Mouse (Mus musculus) limb, embryonic 15.5 days (tissue): ENCODE measurements at regions not wholly inside any gene's neighbourhood (a gene's known extent, or its start where the extent isn't known, plus 50 kb on each side); places are given as distances from the start of the nearest gene placed in this dataset.
A peak's percentile ranks its signal among the peaks of the same experiment; 100 is the strongest.

Source experiments
- ATAC-seq: fragments of 200-750 bp; cut with Nextera tagmentation; 2 replicates; pipeline ENCODE4 v1.8.0; 2017; ENCODE audit warnings: low read depth, moderate TSS enrichment; ENCODE audit not compliant: insufficient number of reproducible peaks, low FRiP score, low TSS enrichment
- H3K27ac ChIP-seq: fragments of 300-500 bp; sonication (generic); 2 replicates; pipeline ENCODE4 v1.5.1; 2015; ENCODE audit warnings: moderate library complexity, mild to moderate bottlenecking, inconsistent platforms
- H3K27me3 ChIP-seq: fragments of 300-500 bp; sonication (generic); 2 replicates; pipeline ENCODE4 v1.6.1; 2015; ENCODE audit warnings: inconsistent platforms
- H3K36me3 ChIP-seq: fragments of 300-500 bp; sonication (generic); 2 replicates; pipeline ENCODE4 v1.6.1; 2015; ENCODE audit warnings: inconsistent platforms
- H3K4me1 ChIP-seq: fragments of 300-500 bp; sonication (generic); 2 replicates; pipeline ENCODE4 v1.6.1; 2015; ENCODE audit warnings: inconsistent platforms
- H3K4me2 ChIP-seq: fragments of 300-500 bp; sonication (generic); 2 replicates; pipeline ENCODE4 v1.6.1; 2015; ENCODE audit warnings: mild to moderate bottlenecking, inconsistent platforms
- H3K4me3 ChIP-seq: fragments of 300-500 bp; sonication (generic); 2 replicates; pipeline ENCODE4 v1.5.1; 2015; ENCODE audit warnings: mild to moderate bottlenecking, inconsistent platforms
- H3K9ac ChIP-seq: fragments of 300-500 bp; sonication (generic); 2 replicates; pipeline ENCODE4 v1.6.1; 2015; ENCODE audit warnings: inconsistent platforms
- H3K9me3 ChIP-seq: fragments of 300-500 bp; sonication (generic); 2 replicates; pipeline ENCODE4 v1.6.1; 2016; ENCODE audit warnings: inconsistent platforms
- WGBS: fragments of 180-500 bp; shearing (Covaris S2); methylation state at CpG from one replicate; pipeline ENCODE4 v1.1.7; 2015; 5-methylcytosine and 5-hydroxymethylcytosine counted together

DNA sequence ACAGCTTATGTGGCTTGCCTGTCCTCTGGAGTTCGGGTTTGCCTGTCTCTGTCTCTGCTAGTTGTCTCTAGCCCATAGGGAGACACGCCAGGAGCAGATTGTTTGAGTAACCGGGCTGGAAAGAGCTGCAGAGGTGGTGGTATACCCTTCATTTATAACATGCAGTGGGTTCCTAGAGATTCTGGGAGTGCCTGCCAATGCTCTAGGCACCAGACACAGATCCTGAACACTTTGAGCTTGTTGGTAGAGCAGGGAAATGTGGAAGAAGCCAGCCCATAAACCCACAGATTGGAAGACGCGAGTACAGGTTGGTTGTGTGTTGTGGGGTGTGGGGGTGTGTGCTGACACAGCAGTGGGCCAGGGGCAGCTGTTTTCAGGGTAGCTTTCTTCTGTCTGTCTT lies 255.9 kb downstream of the Diras2 start:
- Histone ChIP-seq H3K4me3 (no peak overlapping the region), H3K27me3 (no peaks in the 10 kb centered on the region), H3K9me3 (no peaks in the 10 kb centered on the region), H3K36me3 (no peaks in the 10 kb centered on the region), H3K9ac (no peak overlapping the region), H3K4me2 (no peak overlapping the region), H3K27ac (no peak overlapping the region), H3K4me1 (no peaks in the 10 kb centered on the region)
- no peak for ATAC-seq
- WGBS: 79% methylated on average over 5 of the region's 5 CpGs

DNA sequence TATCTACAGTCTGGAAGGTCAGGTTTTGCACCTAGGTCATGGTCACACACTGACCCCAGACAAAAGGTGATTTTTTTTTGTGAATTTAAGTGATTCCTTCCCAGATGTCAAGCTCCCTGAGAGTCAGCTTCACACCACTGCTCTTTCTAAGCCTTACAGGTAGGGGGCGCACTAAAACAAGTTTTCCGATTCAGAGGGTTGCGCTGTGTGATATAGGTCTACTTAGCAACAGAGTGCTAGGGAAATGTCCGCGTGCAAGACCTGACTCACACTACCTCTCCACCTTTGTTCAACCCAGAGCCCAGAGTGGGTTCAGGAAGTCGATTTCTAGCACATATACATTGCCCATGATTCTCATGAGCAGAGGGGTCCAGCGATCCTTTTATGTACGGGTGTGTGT lies 255.4 kb downstream of the Diras2 start:
- Histone ChIP-seq H3K4me2 (no peak overlapping the region), H3K27me3 (no peaks in the 10 kb centered on the region), H3K9me3 (no peaks in the 10 kb centered on the region), H3K4me3 (no peak overlapping the region), H3K36me3 (no peaks in the 10 kb centered on the region), H3K9ac (no peak overlapping the region), H3K27ac (no peak overlapping the region), H3K4me1 (no peaks in the 10 kb centered on the region)
- 11% methylated on average over 8 of the region's 8 CpGs for WGBS
- ATAC-seq: peak; percentile 44; the same call in 1 of the 2 replicates

DNA sequence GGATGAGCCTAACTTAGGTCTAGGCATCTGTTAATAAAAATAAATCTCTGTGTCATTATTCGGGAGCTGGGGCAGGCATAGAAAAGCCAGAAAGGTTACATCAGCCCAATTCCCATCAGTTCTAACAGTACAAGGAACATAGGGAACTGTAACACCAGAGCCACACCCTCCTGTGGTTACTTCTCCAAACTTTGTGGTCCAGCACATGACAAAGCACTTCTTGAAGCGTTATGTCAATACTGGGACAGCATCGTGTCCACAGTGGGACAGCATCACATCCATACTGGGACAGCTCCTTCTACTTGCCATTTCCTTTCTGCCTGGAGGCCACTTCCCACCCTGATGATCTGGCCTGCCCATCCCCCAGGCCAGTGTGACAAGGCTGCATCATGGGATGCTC lies 253.9 kb downstream of the Diras2 start:
- 86% methylated on average over 3 of the region's 3 CpGs for WGBS
- Histone ChIP-seq H3K9me3 (no peaks in the 10 kb centered on the region), H3K27ac (no peak overlapping the region), H3K36me3 (no peaks in the 10 kb centered on the region), H3K4me1 (no peaks in the 10 kb centered on the region), H3K4me2 (no peak overlapping the region), H3K9ac (no peak overlapping the region), H3K27me3 (no peaks in the 10 kb centered on the region), H3K4me3 (no peak overlapping the region)
- ATAC-seq: no peak

DNA sequence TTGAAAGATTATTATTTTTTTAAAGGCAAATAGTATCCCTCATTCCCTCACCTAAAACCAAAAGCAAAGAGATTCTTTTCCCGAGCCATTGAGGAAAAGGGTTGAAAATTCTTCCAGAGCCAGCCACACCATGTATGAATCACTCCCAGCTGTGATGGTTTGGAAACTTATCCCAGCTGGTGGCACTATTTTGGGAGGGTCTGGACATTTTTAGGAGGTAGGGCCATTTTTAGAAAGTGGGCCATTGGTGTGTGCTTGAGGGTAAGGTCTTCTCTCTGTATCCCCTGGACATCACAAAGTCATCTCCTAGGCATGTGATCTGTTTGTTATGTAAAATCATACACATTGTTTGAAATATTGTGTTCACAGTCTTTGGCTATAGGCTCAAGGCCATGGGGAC lies 252.2 kb downstream of the Diras2 start:
- H3K4me3 ChIP-seq: no peak overlapping the region
- WGBS: 62% methylated on average over 1 of the region's 1 CpGs

DNA sequence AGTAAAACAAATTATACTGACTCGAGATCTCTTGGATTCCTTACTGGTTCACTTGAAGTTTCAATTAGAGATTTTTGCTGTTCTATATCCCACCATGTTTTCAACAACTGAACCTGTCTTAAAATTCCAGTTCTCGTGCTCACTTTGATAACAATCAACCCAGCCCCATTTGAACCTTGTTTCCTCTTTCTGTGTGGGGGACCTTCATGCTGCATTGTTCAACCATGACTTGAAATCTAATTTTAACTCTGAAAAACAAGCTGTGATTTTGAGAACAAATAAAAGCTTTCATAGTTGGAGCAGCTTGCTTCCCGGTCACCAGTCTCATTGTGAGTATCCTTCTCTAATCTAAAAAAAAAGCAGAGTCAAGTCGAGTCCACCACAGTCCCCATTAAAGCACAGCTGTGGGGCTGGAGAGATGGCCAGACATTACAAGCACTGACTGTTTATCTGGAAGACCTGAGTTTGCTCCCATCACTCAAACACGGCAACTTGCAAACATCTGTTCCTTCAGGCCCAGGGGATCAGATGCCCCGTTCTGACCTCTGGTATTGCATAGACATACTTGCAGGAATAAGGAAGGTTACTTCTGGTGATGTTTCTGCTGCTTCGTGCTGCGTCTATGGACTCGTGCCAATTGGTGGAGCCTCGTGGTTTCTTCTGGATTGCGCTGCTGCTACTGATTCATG lies 251.7 kb downstream of the Diras2 start:
- Histone ChIP-seq H3K9me3 (no peaks in the 10 kb centered on the region), H3K4me1 (no peaks in the 10 kb centered on the region), H3K27ac (no peak overlapping the region), H3K27me3 (no peaks in the 10 kb centered on the region), H3K4me3 (no peak overlapping the region), H3K36me3 (no peaks in the 10 kb centered on the region), H3K4me2 (no peak overlapping the region), H3K9ac (no peak overlapping the region)
- WGBS: 73% methylated on average over 11 of the region's 11 CpGs
- ATAC-seq: no peak

More for the DNA sequence above, 252.2 kb downstream of the Diras2 start:
- H3K36me3 ChIP-seq: no peaks in the 10 kb centered on the region
- H3K9ac ChIP-seq: no peak overlapping the region
- H3K27ac ChIP-seq: no peak overlapping the region
- no peaks in the 10 kb centered on the region for H3K9me3 ChIP-seq
- no peaks in the 10 kb centered on the region for H3K27me3 ChIP-seq
- no peak overlapping the region for H3K4me2 ChIP-seq
- no peaks in the 10 kb centered on the region for H3K4me1 ChIP-seq
- ATAC-seq: no peak

DNA sequence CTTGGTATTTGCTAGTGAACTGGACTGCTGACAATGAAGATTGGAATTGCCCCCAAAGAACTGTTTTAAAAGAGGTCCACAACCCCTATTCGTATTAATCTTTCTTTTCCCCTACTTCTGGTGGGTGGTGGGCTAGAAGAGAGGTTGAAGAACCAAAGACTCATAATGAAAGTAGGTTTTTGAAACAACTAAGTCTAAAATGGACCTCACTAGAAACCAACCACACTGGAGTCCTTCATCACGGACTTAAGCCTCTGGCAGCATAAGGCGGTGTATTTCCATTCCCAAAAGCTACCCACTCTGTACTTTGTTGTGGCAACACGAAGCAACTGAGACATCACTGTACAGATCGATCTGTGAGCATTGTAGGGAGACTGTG lies 251.1 kb downstream of the Diras2 start:
- no peak overlapping the region for H3K4me3 ChIP-seq
- H3K27ac ChIP-seq: no peak overlapping the region
- no peak overlapping the region for H3K4me2 ChIP-seq
- H3K4me1 ChIP-seq: no peaks in the 10 kb centered on the region
- H3K27me3 ChIP-seq: no peaks in the 10 kb centered on the region
- H3K36me3 ChIP-seq: no peaks in the 10 kb centered on the region
- ATAC-seq: no peak
- H3K9ac ChIP-seq: no peak overlapping the region
- no peaks in the 10 kb centered on the region for H3K9me3 ChIP-seq
- WGBS: 87% methylated on average over 5 of the region's 5 CpGs

DNA sequence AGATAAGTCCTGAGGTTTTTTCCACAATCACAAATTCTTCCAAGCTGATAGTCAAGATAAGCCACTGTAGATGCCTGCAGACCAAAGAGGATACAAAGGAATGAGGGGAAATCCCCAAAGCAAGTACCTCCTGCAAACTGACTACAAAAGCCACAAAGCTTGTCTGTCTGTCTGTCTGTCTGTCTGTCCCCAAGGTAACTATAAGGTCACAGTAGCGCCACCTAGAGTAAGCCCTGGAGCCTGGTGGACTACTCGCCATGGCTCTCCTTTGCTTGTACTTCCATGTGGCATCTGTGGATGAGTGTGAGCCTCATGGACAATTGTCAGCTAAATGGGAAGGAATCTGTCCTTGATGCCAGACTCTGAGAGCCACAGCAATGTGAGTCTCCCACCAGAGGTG lies 249.8 kb downstream of the Diras2 start:
- H3K4me2 ChIP-seq: no peak overlapping the region
- no peaks in the 10 kb centered on the region for H3K9me3 ChIP-seq
- no peak overlapping the region for H3K27ac ChIP-seq
- H3K27me3 ChIP-seq: no peaks in the 10 kb centered on the region
- H3K4me3 ChIP-seq: no peak overlapping the region
- ATAC-seq: no peak
- H3K4me1 ChIP-seq: no peaks in the 10 kb centered on the region
- H3K9ac ChIP-seq: no peak overlapping the region
- no peaks in the 10 kb centered on the region for H3K36me3 ChIP-seq
- 83% methylated on average over 2 of the region's 2 CpGs for WGBS

DNA sequence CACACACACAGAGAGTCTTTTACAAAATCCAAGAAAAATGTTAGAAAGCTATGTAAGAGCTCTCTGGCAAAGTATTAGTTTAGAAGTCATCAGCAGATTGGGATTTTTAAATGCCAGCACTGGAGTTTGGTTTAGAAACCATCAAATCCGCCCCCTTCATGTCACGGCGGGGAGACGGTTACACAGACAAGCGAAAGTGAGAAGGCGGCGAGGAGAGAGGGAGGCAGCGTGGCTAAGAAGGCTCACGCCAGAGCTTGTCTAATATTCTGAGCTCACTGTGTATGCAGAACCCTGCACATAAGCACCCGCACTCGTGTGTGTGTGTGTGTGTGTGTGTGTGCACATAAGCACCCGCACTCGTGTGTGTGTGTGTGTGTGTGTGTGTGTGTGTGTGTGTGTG lies 248.6 kb downstream of the Diras2 start:
- Histone ChIP-seq H3K36me3 (no peaks in the 10 kb centered on the region), H3K4me3 (no peak overlapping the region), H3K9ac (no peak overlapping the region), H3K27ac (no peak overlapping the region), H3K4me1 (no peaks in the 10 kb centered on the region), H3K4me2 (no peak overlapping the region), H3K9me3 (no peaks in the 10 kb centered on the region), H3K27me3 (no peaks in the 10 kb centered on the region)
- 63% methylated on average over 11 of the region's 13 CpGs for WGBS
- ATAC-seq: no peak

DNA sequence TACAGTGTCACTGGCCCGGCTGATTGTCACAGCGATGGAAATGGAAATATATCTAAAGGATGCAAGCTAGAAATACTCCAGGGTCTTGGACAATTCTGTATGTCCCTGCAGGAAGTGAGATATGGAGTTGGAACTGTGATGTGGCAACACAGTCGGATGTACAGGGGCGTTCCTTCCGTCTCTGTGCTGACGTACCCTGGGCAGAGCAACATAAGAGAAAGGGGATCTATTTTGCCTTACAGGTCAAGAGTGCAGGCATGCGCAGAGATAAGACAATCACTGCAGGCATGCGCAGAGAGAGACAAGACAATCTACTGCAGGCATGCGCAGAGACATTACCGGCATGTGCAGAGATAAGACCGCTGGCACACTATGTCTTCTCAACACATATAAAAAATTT lies 247.6 kb downstream of the Diras2 start:
- H3K27ac ChIP-seq: no peak overlapping the region
- H3K36me3 ChIP-seq: no peaks in the 10 kb centered on the region
- H3K9me3 ChIP-seq: no peaks in the 10 kb centered on the region
- 87% methylated on average over 11 of the region's 11 CpGs for WGBS
- no peak overlapping the region for H3K4me2 ChIP-seq
- H3K4me1 ChIP-seq: no peaks in the 10 kb centered on the region
- ATAC-seq: no peak
- H3K4me3 ChIP-seq: no peak overlapping the region
- H3K9ac ChIP-seq: no peak overlapping the region
- no peaks in the 10 kb centered on the region for H3K27me3 ChIP-seq

DNA sequence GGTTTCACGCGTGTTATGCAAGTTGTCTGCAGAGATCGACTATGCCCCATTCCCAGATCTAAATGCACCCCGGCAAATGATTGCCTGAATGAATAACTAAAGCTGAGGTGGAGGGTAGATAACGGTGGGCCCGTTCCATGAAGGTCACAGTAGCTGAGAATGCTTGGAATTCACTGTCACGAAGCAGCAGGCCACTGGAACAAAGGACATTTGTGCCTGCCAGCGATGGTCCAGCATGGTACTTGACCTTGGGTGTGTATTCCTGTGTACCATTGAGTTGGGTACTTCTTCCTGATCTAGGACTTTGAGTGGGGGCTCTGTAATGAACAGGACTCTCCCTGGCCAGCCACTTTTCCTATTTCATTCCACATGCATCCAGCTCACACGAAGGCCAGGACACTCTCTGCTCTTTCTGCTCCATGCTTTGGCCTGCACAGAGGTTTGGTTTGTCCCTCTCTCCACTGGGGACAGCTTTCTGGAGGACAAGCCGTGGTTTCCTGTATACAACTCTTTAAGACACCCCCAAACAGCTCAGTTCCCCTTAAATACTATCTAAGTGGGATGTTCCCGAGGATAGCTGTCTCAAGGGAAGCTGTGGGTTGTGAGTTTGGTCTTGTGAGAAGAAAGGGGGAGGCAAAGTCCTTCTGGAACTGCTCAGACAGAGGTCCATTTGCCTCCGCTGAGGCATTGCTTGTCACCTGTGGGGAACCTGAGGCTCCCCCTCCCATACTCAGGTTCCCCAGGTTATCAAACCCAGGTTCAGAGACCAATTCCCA lies 246.9 kb downstream of the Diras2 start:
- Histone ChIP-seq H3K4me2 (no peak overlapping the region), H3K27ac (no peak overlapping the region), H3K4me3 (no peak overlapping the region), H3K27me3 (no peaks in the 10 kb centered on the region), H3K9me3 (no peaks in the 10 kb centered on the region), H3K9ac (no peak overlapping the region), H3K4me1 (no peaks in the 10 kb centered on the region), H3K36me3 (no peaks in the 10 kb centered on the region)
- WGBS: 84% methylated on average over 12 of the region's 12 CpGs
- ATAC-seq: no peak

DNA sequence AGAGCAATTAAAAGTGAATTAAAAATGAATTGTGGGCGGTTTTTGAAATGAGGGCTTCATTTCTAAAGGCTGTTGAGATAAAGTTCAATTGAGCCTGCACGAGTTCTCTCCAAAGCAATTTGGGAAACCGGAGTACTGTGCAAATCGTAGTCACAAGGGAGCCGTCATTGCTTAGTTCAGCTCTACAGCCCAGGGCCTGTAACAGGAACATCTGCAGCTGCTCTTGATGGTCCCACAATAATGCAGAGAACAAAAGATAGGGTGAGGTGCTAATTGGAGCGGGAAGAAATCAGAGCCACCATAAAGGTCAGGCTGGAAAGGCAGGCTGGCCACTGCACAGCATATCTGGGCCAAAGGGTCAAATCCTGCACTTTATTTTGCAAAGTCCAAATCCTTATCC lies 242.7 kb downstream of the Diras2 start:
- Histone ChIP-seq H3K36me3 (no peaks in the 10 kb centered on the region), H3K9me3 (no peaks in the 10 kb centered on the region), H3K4me3 (no peak overlapping the region), H3K4me2 (no peak overlapping the region), H3K9ac (no peak overlapping the region), H3K27ac (no peak overlapping the region), H3K4me1 (no peaks in the 10 kb centered on the region), H3K27me3 (no peaks in the 10 kb centered on the region)
- no peak for ATAC-seq
- 35% methylated on average over 6 of the region's 6 CpGs for WGBS

DNA sequence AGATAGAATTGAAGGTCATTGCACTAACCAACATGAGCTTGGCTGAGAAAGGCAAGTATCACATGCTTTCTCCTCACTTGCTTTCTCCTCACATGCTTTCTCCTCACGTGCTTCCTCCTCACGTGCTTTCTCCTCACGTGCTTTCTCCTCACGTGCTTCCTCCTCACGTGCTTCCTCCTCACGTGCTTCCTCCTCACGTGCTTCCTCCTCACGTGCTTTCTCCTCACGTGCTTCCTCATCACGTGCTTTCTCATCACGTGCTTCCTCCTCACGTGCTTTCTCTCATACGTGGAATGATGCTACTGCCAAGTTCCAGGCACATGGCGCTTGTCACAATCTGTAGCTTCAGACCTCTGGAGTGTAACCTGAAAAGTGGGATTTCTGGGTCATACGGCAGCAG lies 235.2 kb downstream of the Diras2 start:
- 86% methylated on average over 15 of the region's 15 CpGs for WGBS
- no peaks in the 10 kb centered on the region for H3K4me1 ChIP-seq

More for the DNA sequence above, 235.2 kb downstream of the Diras2 start:
- Histone ChIP-seq H3K9ac (no peak overlapping the region), H3K9me3 (no peaks in the 10 kb centered on the region), H3K4me3 (no peak overlapping the region), H3K36me3 (no peaks in the 10 kb centered on the region), H3K27ac (no peak overlapping the region), H3K4me2 (no peak overlapping the region), H3K27me3 (no peaks in the 10 kb centered on the region)
- no peak for ATAC-seq
